Mouse (Mus musculus) embryo, embryonic 11 days (tissue): ENCODE results near the gene Pced1a.
"Not testable (repeated sequence)": the region's sequence is repeated elsewhere in the genome, so short reads cannot be mapped to it uniquely, and the experiment has no call there.

Experiments used
- DNase-seq: peaks from one replicate; pipeline ENCODE4 v3.0.0-alpha.2; 2015

The Pced1a gene

DNA sequence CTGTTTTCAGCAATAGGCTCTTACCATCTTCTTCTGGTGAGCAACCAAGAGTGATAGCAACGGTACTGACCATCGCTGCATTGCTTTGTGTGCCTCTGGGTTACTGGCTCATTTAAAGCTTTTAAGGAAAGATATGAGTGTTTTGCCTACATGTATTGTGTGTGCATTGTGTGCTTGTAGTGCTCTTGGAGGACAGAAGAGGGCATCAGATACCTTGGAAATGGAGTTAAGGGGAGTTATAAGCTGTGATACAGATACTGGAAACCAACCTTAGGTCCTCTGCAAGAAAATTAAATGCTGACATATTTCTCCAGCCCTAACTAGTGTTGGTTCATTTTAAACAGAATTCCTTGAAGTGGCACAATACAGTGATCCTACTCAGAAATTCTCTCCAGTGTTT, 35.7 kb downstream of the Pced1a start:
- no peak for DNase-seq

DNA sequence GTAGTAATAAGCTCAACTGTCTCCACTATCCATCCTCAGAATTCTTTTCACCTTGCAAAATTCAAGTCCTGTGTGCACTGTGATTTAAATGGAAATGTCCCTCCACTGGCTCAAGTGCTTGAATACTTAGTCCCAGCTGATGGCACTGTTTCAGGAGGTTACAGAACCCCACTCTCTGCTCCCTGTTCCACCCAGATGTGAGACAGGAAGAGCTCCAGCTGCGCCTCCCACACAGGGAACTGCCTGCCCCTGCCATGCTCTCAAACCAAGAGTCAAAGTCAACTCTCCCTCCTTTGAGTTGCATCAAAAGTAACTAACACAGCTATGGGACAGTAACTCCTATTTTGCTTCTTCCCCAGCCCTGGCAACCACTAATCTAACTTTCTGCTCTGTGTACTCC, 38.3 kb downstream of the Pced1a start:
- no peak for DNase-seq

GRCm38 (mm10) chr2:130383895-130384294, 40.6 kb downstream of the Pced1a start:
- DNase-seq = no peak

GRCm38 (mm10) chr2:130383205-130383604, 41.3 kb downstream of the Pced1a start:
- no peak for DNase-seq

GRCm38 (mm10) chr2:130374951-130375350, 49.5 kb downstream of the Pced1a start:
- DNase-seq = no peak

DNA sequence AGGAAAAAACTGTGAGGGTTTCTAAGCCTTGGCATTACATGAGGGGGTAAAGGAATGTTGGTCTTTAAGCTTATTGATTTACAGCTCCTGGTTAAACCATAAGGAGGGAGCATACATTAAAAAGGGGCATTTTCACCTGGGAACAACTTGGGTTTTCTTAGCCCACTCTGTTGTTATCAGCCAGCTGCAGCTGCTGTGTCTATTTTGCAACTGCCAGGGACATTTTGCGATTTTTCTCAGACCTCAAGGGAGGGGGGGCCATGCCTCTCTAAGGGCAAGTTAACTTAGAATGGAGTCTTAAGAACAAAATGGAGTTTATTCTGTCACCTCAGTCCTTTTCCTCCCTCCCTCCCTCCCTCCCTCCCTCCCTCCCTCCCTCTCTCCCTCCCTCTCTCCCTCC, 51.5 kb downstream of the Pced1a start:
- DNase-seq = not testable (repeated sequence)

DNA sequence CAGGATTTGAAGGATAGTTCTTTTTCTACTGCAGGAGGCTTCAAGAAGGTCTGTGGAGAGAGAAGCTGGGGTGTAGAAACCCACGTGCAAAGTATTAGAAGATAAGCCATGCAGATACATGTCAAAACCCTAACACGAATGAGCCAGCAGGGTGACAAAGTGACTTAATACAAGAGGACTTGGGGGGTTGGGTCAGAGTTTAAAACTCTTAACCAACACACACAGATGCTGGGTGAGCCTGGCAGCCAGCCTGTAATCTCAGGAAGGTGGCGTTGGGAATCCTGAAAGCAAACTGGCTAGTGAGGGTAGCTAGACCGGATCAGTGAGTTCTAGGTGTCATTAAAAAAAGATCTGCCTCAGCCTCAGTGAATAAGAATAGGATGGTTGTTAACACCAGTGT, 57.1 kb downstream of the Pced1a start:
- no peak for DNase-seq
